Mouse (Mus musculus) lung, postnatal 14 days (tissue): ENCODE measurements around the gene C1qc.

ENCODE experiments used
- DNase-seq: peaks from one replicate; pipeline ENCODE4 v3.0.0; 2021

C1qc gene

DNA sequence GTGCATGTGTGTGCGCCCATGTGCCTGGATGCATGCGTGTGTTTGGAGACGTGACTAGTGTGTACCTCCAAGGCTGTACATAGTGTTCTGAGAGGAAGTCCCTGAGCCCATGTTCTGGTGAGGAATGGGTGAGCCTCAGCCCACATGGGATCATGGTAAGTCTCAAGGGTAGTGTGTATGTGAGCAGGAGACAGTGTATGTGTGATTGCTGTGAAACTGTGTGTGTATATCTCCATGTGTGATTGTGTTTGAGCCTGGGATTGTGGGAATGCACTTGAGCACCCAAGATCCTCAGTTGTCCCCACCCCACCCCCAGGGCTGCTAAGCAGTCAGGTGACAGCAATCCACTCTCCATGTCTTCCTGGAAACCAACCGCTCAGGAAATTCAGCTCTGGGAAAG lies 2.0 kb upstream of the C1qc start:
- DNase-seq: no peak

- DNase-seq: no peak
Measured at GRCm38 (mm10) chr4:136893691-136894543, 1.1 kb upstream of the C1qc start.

DNA sequence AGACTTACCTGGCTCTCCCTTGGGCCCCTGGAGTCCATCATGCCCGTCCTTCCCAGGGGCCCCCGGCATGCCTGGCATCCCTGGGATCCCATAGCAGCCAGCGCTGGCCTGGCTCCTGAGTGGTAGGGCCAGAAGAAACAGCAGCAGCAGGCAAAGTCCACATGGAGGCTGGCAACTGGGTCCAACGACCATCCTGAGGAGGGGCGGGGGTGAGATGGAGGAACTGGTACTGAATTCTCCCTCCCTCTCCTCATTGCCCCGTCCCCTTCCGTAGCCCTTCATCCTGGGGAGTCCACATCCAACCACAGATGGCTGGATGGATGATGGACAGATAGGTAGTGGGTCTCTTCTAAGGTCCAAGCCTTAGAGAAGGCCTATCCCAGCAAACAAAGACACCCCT lies 494 bp downstream of the C1qc start:
- no peak for DNase-seq

DNA sequence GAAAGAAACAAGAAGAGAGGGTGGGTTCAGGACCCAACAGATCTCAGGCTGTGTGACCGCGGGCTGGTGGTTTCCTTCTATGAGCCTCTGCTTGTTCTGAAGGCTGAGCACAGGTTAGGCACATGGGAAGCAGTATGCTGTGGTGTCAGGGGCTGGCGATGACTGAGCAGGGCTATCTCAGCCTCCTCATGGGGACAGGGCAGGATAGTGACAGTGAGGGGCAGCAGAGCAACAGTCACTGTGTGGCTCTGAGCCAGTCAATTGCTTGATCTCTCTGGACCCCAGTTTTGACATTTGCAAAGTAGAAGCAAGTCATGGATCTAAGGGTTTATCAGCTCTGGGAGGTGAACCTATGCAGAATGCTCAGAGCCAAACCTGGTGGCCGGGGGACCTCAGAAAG lies 1.8 kb downstream of the C1qc start:
- no peak for DNase-seq

DNA sequence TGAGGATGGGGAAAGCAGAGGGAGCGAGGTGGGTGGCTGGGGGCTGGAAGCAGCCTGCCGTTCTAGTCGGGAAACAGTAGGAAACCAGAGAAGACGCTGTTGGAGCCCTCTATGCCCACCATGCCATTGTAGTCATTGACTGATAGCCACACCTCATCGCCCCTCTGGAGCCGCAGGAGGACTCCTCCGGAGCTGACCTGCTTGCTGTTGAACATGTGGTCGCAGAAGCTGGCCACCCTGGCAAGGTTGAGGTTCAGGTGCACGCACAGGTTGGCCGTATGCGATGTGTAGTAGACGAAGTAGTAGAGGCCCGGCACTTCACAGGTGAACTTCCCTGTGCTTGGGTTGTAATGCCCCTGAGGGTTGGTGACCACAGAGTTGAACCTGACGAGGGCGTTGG lies 2.9 kb downstream of the C1qc start:
- DNase-seq: no peak

- no peak for DNase-seq
Measured at GRCm38 (mm10) chr4:136887714-136888113, 5.2 kb downstream of the C1qc start.

DNA sequence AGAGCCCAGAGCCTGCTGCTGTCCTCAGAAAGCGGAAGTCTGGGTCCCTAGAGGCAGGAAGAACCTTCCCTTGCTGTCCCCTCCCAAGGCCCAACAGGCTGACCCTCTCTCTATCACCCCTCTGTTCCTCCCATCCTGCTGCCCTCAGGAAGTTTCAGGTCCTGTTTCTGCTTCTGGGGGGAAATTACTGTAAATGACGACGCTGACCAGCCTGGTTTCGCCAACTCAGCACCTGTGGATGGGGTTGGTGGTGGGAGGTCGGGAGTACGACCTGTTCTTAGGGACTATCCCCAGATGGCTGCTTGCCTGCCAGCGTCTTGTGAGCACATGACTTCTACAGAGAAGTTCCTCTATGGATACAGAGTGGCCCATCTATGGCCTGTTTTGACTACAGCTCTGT lies 6.8 kb downstream of the C1qc start, which contains the start of gene C1qb:
Gene C1qb, minus strand, starts transcription at position 87 of the 400 bp plus-strand sequence.
- DNase-seq: no peak

DNA sequence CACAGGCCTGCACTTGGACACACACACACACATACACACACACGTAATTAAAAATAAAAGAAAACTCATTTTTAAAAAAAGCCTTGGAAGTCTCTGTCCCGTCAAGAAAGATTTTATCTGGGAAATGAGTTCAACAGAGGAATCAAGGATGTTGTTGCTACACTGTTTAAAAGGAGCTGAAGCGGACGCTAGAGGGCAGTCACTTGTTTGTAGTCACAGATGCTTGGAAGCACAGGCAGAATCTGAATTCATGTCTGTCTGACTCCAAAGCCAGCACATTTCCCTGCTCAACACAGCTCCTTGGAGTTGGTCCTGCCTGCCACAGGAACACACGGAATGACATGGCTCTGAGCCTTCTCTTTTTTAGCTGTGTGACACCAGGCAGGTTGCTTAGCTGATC lies 14.3 kb downstream of the C1qc start:
- no peak for DNase-seq

GRCm38 (mm10) chr4:136878171-136878570 lies 14.7 kb downstream of the C1qc start:
- no peak for DNase-seq

GRCm38 (mm10) chr4:136876971-136877370 lies 15.9 kb downstream of the C1qc start:
- peak; percentile 35 for DNase-seq

DNA sequence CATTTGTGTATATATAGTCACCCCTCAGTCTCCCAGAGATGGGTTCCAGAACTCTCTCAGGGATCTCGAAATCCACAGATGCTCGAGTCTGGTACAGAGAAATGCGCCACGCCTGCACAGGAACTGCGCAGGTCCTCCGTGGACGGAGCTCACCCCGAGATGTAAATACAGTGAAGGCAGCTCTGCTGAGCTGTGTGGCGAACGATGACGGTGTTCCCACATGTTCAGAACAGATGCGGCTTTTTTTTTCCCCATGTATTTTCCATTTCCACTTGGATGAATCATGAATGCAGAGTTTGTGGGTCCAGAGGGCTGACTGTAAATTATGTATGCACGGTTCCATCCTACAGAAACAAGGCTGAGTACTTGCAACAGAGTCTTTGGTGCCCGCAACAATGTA lies 17.9 kb downstream of the C1qc start:
- no peak for DNase-seq

DNA sequence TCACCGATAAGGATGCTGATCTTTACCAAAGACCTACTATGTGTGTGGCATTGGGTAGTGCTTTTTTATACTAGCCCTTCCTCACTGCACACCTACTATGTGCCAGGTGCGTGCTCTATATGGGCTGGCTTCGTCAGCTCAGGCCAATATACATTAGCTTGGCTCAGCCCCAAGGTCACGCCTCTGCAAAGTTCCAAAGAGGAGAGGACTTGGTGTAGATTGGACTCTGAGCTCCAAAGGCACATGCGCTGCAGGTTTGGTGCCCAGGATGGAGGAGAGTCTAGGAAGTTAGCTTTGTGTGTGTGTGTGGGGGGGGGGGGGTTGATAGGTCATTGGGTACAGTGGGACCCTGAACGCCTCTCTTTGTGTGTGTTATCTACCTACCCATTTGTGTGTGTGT lies 24.5 kb downstream of the C1qc start:
- DNase-seq: no peak

GRCm38 (mm10) chr4:136867690-136868345 lies 25.0 kb downstream of the C1qc start:
- DNase-seq: no peak

DNA sequence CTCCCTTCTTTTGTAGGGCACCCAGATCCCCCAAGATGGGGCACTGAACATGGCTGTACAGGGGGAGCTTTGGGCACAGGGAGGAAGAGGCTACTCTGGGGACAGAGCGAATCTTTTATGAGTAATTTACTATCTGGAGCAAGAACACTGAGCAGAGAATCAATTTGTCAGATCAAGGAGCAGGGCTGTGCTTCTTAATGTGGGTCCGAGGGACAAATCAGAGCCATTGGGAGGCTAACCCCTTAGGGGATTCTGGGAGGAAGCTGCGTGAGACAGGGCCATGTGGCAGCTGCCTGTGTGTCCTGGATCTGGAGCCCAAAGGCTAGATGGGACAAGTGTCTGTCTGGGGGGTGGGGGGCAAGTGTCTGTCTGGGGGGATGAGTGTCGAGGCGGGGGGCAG lies 27.3 kb downstream of the C1qc start:
- no peak for DNase-seq

- no peak for DNase-seq
Measured at GRCm38 (mm10) chr4:136864751-136865470, 28.0 kb downstream of the C1qc start.

DNA sequence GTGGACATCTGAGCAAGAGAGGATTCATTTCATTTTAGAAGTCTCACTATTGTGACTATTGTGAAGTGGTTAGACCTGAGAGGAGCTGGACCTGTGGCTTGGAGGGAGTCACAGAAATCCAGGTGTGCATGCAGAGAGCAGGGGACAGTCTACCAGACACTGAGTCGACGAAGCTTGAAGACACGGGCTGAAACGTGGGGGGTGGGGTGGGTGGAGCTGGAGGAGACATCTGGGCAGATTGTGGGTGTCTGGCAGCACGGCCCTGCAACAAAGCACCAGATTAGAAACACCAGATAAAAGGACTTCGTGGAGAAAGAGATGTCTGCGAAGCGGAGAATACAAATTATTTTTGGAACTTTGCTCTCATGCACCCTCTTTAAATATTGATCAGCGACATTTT lies 29.3 kb downstream of the C1qc start:
- DNase-seq: no peak

- no peak for DNase-seq
Measured at GRCm38 (mm10) chr4:136862411-136862810, 30.5 kb downstream of the C1qc start.

DNA sequence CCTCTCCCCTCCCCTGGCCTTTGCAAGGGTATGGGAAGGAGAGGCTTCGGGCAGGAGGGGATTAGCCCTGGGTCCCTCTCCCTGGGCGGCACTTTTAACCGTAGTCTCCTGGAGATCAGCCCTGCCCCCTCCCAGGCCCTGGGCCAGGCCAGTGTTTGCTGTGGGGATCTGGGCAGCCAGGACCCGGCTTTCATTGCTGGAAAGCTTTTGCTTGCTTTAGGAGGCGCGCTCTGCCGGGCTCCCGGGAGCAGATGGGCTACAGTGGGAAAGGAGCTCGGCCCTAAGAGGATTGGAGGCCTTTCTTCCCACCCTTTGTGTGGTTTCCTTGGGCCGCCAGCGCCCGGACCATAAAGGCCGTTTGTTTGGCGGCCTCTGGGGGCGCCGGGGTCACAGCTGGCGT lies 31.1 kb downstream of the C1qc start:
- DNase-seq: no peak

DNA sequence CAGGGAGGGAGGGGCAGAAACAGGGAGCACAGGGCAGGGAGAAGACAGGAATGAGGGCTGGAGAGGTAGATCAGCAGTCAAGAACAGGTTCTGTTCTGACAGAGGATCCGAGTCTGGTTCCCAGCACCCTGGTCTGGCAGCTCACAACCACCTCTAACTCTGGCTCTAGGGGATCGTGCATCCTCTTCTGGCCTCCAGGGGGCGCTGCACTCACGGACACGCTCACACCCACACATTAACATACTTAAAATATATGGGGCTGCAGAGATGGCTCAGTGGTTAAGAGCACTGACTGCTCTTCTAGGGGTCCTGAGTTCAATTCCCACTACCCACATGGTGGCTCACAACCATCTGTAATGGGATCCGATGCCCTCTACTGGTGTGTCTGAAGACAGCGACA lies 32.8 kb downstream of the C1qc start:
- no peak for DNase-seq

- no peak for DNase-seq
Measured at GRCm38 (mm10) chr4:136855081-136855480, 37.8 kb downstream of the C1qc start.

DNA sequence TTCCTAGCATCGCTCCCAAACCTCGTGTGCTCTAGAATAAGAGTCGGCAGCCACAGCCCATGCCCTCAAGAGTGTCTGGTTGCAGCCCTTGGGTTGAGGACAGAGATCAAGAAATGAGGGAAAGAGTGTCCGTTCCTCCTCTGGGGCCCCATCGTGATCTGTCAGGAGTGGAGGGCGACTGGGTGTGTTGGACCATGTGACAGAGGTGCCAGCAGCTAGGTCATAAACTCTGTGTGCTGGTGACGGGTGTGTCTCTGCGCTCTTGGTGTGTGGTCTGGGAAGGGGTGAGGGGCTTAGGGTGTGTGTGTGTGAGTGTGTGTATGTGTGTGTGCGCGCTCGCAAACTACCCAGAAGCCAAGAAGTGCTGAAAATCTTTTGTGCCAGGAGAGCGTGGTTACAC lies 39.9 kb downstream of the C1qc start:
- DNase-seq: no peak

- DNase-seq: no peak
Measured at GRCm38 (mm10) chr4:136852119-136852518, 40.7 kb downstream of the C1qc start.

- no peak for DNase-seq
Measured at GRCm38 (mm10) chr4:136848565-136848964, 44.3 kb downstream of the C1qc start.

GRCm38 (mm10) chr4:136847166-136847565 lies 45.7 kb downstream of the C1qc start:
- DNase-seq: no peak
